Mouse (Mus musculus) urinary bladder, postnatal 4 days (tissue): ENCODE measurements around the gene Sorbs1.

Experiments used
- DNase-seq, 2 experiments: peaks; one replicate each; pipeline ENCODE4 v3.0.0; 2021 to 2022; ENCODE audit warnings: low spot score in 2 of 2

Sorbs1 gene

GRCm38 (mm10) chr19:40374720-40375119, 138.9 kb downstream of the Sorbs1 start:
- DNase-seq = no peak

GRCm38 (mm10) chr19:40372679-40373078, 140.9 kb downstream of the Sorbs1 start:
- no peak for DNase-seq

- DNase-seq = no peak
Measured at GRCm38 (mm10) chr19:40371866-40372265, 141.7 kb downstream of the Sorbs1 start.

GRCm38 (mm10) chr19:40369852-40370811, 143.4 kb downstream of the Sorbs1 start:
- no peak for DNase-seq

GRCm38 (mm10) chr19:40368517-40368916, 145.1 kb downstream of the Sorbs1 start:
- no peak for DNase-seq

- DNase-seq = no peak
Measured at GRCm38 (mm10) chr19:40366163-40366941, 147.2 kb downstream of the Sorbs1 start.

GRCm38 (mm10) chr19:40365137-40365536, 148.4 kb downstream of the Sorbs1 start:
- no peak for DNase-seq

GRCm38 (mm10) chr19:40363447-40363846, 150.1 kb downstream of the Sorbs1 start:
- DNase-seq = no peak

- no peak for DNase-seq
Measured at GRCm38 (mm10) chr19:40362203-40362865, 151.2 kb downstream of the Sorbs1 start.

GRCm38 (mm10) chr19:40359712-40360394, 153.7 kb downstream of the Sorbs1 start:
- DNase-seq = no peak

GRCm38 (mm10) chr19:40356536-40357522, 156.8 kb downstream of the Sorbs1 start:
- no peak for DNase-seq

- no peak for DNase-seq
Measured at GRCm38 (mm10) chr19:40355075-40355474, 158.5 kb downstream of the Sorbs1 start.

GRCm38 (mm10) chr19:40352006-40352405, 161.6 kb downstream of the Sorbs1 start:
- no peak for DNase-seq

GRCm38 (mm10) chr19:40350835-40351234, 162.7 kb downstream of the Sorbs1 start:
- no peak for DNase-seq

- no peak for DNase-seq
Measured at GRCm38 (mm10) chr19:40349713-40350671, 163.6 kb downstream of the Sorbs1 start.

- DNase-seq = no peak
Measured at GRCm38 (mm10) chr19:40349281-40349680, 164.3 kb downstream of the Sorbs1 start.

GRCm38 (mm10) chr19:40348652-40349051, 164.9 kb downstream of the Sorbs1 start:
- DNase-seq = no peak

GRCm38 (mm10) chr19:40348175-40348574, 165.4 kb downstream of the Sorbs1 start:
- no peak for DNase-seq

- DNase-seq = no peak
Measured at GRCm38 (mm10) chr19:40346908-40347307, 166.7 kb downstream of the Sorbs1 start.
